ENCODE assay signal across 23 mouse cellular contexts in the genomic region with DNA sequence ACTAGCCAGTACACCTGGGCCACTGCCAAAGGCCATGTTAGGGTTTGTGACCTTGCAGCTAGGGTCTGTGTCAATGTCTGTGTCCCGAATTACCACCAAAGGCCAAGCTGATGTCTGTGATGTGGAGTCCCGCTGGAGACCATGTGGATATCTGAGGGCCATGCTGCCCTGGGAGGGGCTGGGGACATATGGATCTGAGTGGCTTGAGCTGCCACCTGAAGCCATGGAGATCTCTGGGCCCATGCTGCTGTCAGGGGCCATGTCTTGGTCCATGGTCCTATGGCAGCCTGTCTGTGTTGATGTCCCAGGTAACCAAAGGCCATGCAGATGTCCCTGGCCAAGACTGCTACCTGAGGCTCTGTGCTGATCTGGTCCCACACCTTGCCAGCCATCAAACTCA. TPM values are rescaled to one million over a fixed set of nuclear protein-coding genes. Genes with fewer than 3 reads are reported as not detected.
DNase-seq lines count a peak whose midpoint lies in the region; ATAC-seq and TF ChIP-seq lines count a peak whose summit lies in the region.
"Had no signal": no experiment of that assay in that cellular context is flagged by ENCODE, and none has a peak within 500 bp of the region (broad histone marks: within the 10 kb centered on the region; RNA-seq: fewer than 3 reads in every experiment).

No protein-coding gene starts in this region.

- no peaks in the 10 kb centered on the region for H3K9me3 ChIP-seq in lung, embryonic 15.5 days
- no peaks in the 10 kb centered on the region for H3K9me3 ChIP-seq in lung, postnatal 0 days (ENCODE audit: low read length)
- no peaks in the 10 kb centered on the region for H3K9me3 ChIP-seq in midbrain, embryonic 14.5 days (ENCODE audit: control insufficient read depth, low read length)
- no peaks in the 10 kb centered on the region for H3K9me3 ChIP-seq in midbrain, embryonic 10.5 days (replicated peaks)
- H3K9me3 ChIP-seq in embryonic facial prominence, embryonic 12.5 days: no peaks in the 10 kb centered on the region
- H3K9me3 ChIP-seq: embryonic facial prominence, embryonic 13.5 days; embryonic facial prominence, embryonic 15.5 days; forebrain, embryonic 10.5 days; forebrain, embryonic 12.5 days had no signal

- 0 out of 2 replicates have a peak, but pooled peaks have one; percentile 19 for ATAC-seq in lung, embryonic 15.5 days (ENCODE audit: borderline replicate concordance, extremely low read depth, low FRiP score, low TSS enrichment)
- no peak for ATAC-seq in lung, postnatal 0 days
- ATAC-seq in midbrain, embryonic 14.5 days (ENCODE audit: low FRiP score, low TSS enrichment): peak; percentile 27; the same call in 1 of the 2 replicates
- peak; percentile 67; the same call in 1 of the 2 replicates for ATAC-seq in embryonic facial prominence, embryonic 12.5 days (ENCODE audit: insufficient number of reproducible peaks, insufficient read depth, low FRiP score, low TSS enrichment)
- ATAC-seq: forebrain, embryonic 14.5 days; forebrain, embryonic 16.5 days had no signal

- H3K4me1 ChIP-seq in lung, embryonic 15.5 days: peaks cover 12% of the 10 kb centered on the region
- H3K4me1 ChIP-seq in lung, postnatal 0 days (ENCODE audit: insufficient read depth, low read depth, low read length): no peaks in the 10 kb centered on the region
- no peaks in the 10 kb centered on the region for H3K4me1 ChIP-seq in midbrain, embryonic 14.5 days (ENCODE audit: control insufficient read depth, insufficient read depth, low read length)
- H3K4me1 ChIP-seq in midbrain, embryonic 10.5 days: peaks cover 13% of the 10 kb centered on the region
- H3K4me1 ChIP-seq in embryonic facial prominence, embryonic 12.5 days: peaks cover 8% of the 10 kb centered on the region
- H3K4me1 ChIP-seq: forebrain, embryonic 12.5 days had no signal

- no peak overlapping the region for H3K27ac ChIP-seq in lung, embryonic 15.5 days
- no peak overlapping the region for H3K27ac ChIP-seq in lung, postnatal 0 days (ENCODE audit: low read length)
- no peak overlapping the region for H3K27ac ChIP-seq in midbrain, embryonic 14.5 days (replicated peaks; ENCODE audit: low read depth, low read length)
- no peak overlapping the region for H3K27ac ChIP-seq in midbrain, embryonic 10.5 days (replicated peaks)
- H3K27ac ChIP-seq in embryonic facial prominence, embryonic 12.5 days: no peak overlapping the region
- H3K27ac ChIP-seq: embryonic facial prominence, embryonic 13.5 days; embryonic facial prominence, embryonic 15.5 days; forebrain, embryonic 10.5 days; forebrain, embryonic 12.5 days had no signal

- 93% methylated on average over 2 of the region's 2 CpGs for WGBS in lung, embryonic 15.5 days
- 84% methylated on average over 2 of the region's 2 CpGs for WGBS in lung, postnatal 0 days
- WGBS in midbrain, embryonic 14.5 days: 93% methylated on average over 2 of the region's 2 CpGs
- 88% methylated on average over 2 of the region's 2 CpGs for WGBS in midbrain, embryonic 10.5 days
- 82% methylated on average over 2 of the region's 2 CpGs for WGBS in embryonic facial prominence, embryonic 12.5 days

- TF ChIP-seq CTCF in lung, postnatal 0 days (IDR thresholded peaks at IDR 0.05): no peak

- H3K4me3 ChIP-seq in lung, embryonic 15.5 days: no peak overlapping the region
- no peak overlapping the region for H3K4me3 ChIP-seq in lung, postnatal 0 days (ENCODE audit: low read depth, low read length)
- H3K4me3 ChIP-seq in midbrain, embryonic 14.5 days (replicated peaks; ENCODE audit: low read depth, low read length): no peak overlapping the region
- H3K4me3 ChIP-seq in midbrain, embryonic 10.5 days: no peak overlapping the region
- no peak overlapping the region for H3K4me3 ChIP-seq in embryonic facial prominence, embryonic 12.5 days
- H3K4me3 ChIP-seq: embryonic facial prominence, embryonic 13.5 days; embryonic facial prominence, embryonic 15.5 days; erythroblast, embryonic 14.5 days; forebrain, embryonic 10.5 days; forebrain, embryonic 12.5 days had no signal

- no peaks in the 10 kb centered on the region for H3K27me3 ChIP-seq in lung, embryonic 15.5 days
- no peaks in the 10 kb centered on the region for H3K27me3 ChIP-seq in lung, postnatal 0 days (replicated peaks; ENCODE audit: insufficient read depth, low read length)
- no peaks in the 10 kb centered on the region for H3K27me3 ChIP-seq in midbrain, embryonic 14.5 days (ENCODE audit: control insufficient read depth, insufficient read depth, low read length)
- H3K27me3 ChIP-seq in midbrain, embryonic 10.5 days (ENCODE audit: low read depth, poor library complexity, severe bottlenecking): peaks cover 10% of the 10 kb centered on the region
- H3K27me3 ChIP-seq in embryonic facial prominence, embryonic 12.5 days: no peaks in the 10 kb centered on the region
- H3K27me3 ChIP-seq: embryonic facial prominence, embryonic 13.5 days; embryonic facial prominence, embryonic 15.5 days; forebrain, embryonic 12.5 days had no signal

- H3K9ac ChIP-seq in lung, embryonic 15.5 days: no peak overlapping the region
- no peak overlapping the region for H3K9ac ChIP-seq in lung, postnatal 0 days (replicated peaks; ENCODE audit: low read depth)
- no peak overlapping the region for H3K9ac ChIP-seq in midbrain, embryonic 14.5 days (replicated peaks; ENCODE audit: low read length)
- no peak overlapping the region for H3K9ac ChIP-seq in embryonic facial prominence, embryonic 12.5 days
- H3K9ac ChIP-seq: embryonic facial prominence, embryonic 13.5 days; embryonic facial prominence, embryonic 15.5 days; forebrain, embryonic 12.5 days had no signal

- H3K36me3 ChIP-seq in lung, embryonic 15.5 days: no peaks in the 10 kb centered on the region
- no peaks in the 10 kb centered on the region for H3K36me3 ChIP-seq in lung, postnatal 0 days (ENCODE audit: insufficient read depth, low read length)
- H3K36me3 ChIP-seq in midbrain, embryonic 14.5 days (ENCODE audit: control insufficient read depth, insufficient read depth, low read length): no peaks in the 10 kb centered on the region
- no peaks in the 10 kb centered on the region for H3K36me3 ChIP-seq in midbrain, embryonic 10.5 days
- H3K36me3 ChIP-seq in embryonic facial prominence, embryonic 12.5 days: no peaks in the 10 kb centered on the region
- H3K36me3 ChIP-seq: embryonic facial prominence, embryonic 13.5 days; embryonic facial prominence, embryonic 15.5 days; forebrain, embryonic 10.5 days; forebrain, embryonic 12.5 days had no signal

- no peak for TF ChIP-seq EP300 in lung, postnatal 0 days (IDR thresholded peaks at IDR 0.05)

- no peak for DNase-seq in lung, postnatal 0 days (ENCODE audit: low spot score)
- DNase-seq in midbrain, embryonic 14.5 days: no peak
- no peak for DNase-seq in midbrain, embryonic 10.5 days (ENCODE audit: low spot score)
- no peak for DNase-seq in retina, postnatal 1 day
- DNase-seq: adrenal gland, adult 2 months; adrenal gland, postnatal 10 days; adrenal gland, postnatal 25 days; cerebellum, adult 11 months; cerebellum, adult 18-20 months; cerebellum, adult 8-10 months; cerebellum, adult 9-11 months; cerebellum, postnatal 14 days; cerebellum, postnatal 36 days; embryo, embryonic 11 days had no signal

- H3K4me2 ChIP-seq in lung, embryonic 15.5 days: no peak overlapping the region
- H3K4me2 ChIP-seq in lung, postnatal 0 days (replicated peaks; ENCODE audit: low read depth, low read length): no peak overlapping the region
- no peak overlapping the region for H3K4me2 ChIP-seq in midbrain, embryonic 14.5 days (ENCODE audit: low read length)
- no peak overlapping the region for H3K4me2 ChIP-seq in embryonic facial prominence, embryonic 12.5 days (replicated peaks)
- H3K4me2 ChIP-seq: embryonic facial prominence, embryonic 13.5 days; embryonic facial prominence, embryonic 15.5 days; forebrain, embryonic 12.5 days had no signal

RNA-seq across cellular contexts. Expression of a gene that starts 48.6 kb away (rescaled TPM):
- polyA plus RNA-seq in lung, embryonic 15.5 days (2015; fragmentation: Nextera tagmentation; extraction: Ambion mirVana): 106 and 116 TPM in 2 replicates
- polyA plus RNA-seq in lung, postnatal 0 days (2015; fragmentation: Nextera tagmentation; extraction: Ambion mirVana): 94.5 and 99.4 TPM in 2 replicates
- 78.1 and 99.0 TPM in 2 replicates for polyA plus RNA-seq in midbrain, embryonic 14.5 days (2014; fragmentation: Nextera tagmentation; extraction: Ambion mirVana)
- 98.2 and 106 TPM in 2 replicates for polyA plus RNA-seq in midbrain, embryonic 10.5 days (2016; fragmentation: Nextera tagmentation; extraction: Ambion mirVana)
- 128 and 129 TPM in 2 replicates for polyA plus RNA-seq in embryonic facial prominence, embryonic 12.5 days (2016; fragmentation: Nextera tagmentation; extraction: Ambion mirVana)
